Mouse (Mus musculus): Measurements from ENCODE around the gene Rapgef4.

DNA sequence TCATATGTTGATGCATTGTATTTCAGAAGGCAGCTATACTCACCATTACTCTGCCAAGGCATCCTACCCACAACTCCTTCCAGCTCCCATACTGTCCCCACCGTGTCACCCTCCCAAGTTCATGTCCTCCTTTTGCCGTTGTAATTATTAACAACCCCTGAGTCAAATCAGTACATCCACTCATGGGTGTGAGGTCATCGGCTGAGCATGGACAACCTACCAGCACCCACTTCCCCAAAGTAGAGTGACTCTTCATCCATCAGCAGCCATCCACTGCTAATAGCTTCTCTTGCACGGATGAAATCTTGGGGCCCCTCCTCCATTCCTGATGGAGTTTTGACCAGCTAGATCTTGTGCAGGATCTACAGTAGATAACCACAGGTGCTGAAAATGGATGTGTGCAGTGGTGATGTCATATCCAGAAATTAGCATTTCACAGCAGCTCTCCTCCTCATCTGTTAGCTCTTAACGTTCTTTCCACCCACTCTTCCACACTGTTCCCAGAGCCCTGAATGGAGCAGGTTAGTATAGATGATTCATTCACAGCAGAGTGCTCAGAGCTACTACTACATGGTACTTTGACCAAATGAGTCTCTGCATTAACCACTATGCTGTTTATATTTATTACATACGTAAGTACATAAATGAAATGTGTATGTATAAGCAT lies 281.9 kb downstream of the Rapgef4 start:
- no peak for TF ChIP-seq CTCF (IDR thresholded peaks at IDR 0.05; ENCODE audit: extremely low read depth, insufficient read depth, insufficient read length, insufficient replicate concordance)
- no peak for TF ChIP-seq POLR2A (IDR thresholded peaks at IDR 0.05; ENCODE audit: low read depth, low read length)

Measured in spleen, adult 2 months (tissue).